Mouse (Mus musculus): ENCODE measurements at regions not wholly inside any gene's neighbourhood (a gene's known extent, or its start where the extent isn't known, plus 50 kb on each side); places are given as distances from the start of the nearest gene placed in this dataset.

DNA sequence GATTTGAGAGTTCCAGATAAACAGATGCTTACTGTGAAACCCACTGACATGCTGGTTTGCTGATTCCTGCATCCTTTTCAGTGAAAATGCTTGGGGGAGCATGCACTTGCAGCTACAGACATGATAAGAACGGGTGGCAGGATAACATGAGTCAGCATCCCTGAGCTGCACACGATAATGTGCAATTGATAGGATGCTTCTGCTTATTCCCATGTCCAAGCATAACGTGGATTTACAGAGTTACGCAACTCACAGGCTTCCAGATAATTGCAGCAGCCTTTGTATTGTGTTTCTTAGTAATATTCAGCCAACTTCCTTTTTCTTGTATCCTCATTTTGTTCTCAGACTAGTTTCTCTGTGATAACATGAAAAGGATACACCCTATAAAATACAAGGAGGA is 245.7 kb downstream of the Flrt2 start:
- no peak for DNase-seq (ENCODE audit: low spot score)
- intact Hi-C loops (cut with DNase I): no loop called here

GRCm38 (mm10) chr12:95940465-95941012 is 248.5 kb downstream of the Flrt2 start:
- no peak for DNase-seq (ENCODE audit: low spot score)
- intact Hi-C loops (cut with DNase I): no loop called here

- intact Hi-C loops (cut with DNase I): no loop called here
- no peak for DNase-seq (ENCODE audit: low spot score)
Observed at GRCm38 (mm10) chr12:95959786-95960504, 267.9 kb downstream of the Flrt2 start.

GRCm38 (mm10) chr12:95960505-95960871 is 268.5 kb downstream of the Flrt2 start:
- DNase-seq (ENCODE audit: low spot score): no peak
- intact Hi-C loops (cut with DNase I): no loop called here

- no peak for DNase-seq (ENCODE audit: low spot score)
- intact Hi-C loops (cut with DNase I): no loop called here
Observed at GRCm38 (mm10) chr12:95962817-95963216, 270.8 kb downstream of the Flrt2 start.

GRCm38 (mm10) chr12:95988669-95989288 is 296.8 kb downstream of the Flrt2 start:
- DNase-seq (ENCODE audit: low spot score): no peak
- intact Hi-C loops (cut with DNase I): no loop called here

GRCm38 (mm10) chr12:95994963-95995362 is 302.9 kb downstream of the Flrt2 start:
- DNase-seq (ENCODE audit: low spot score): no peak
- intact Hi-C loops (cut with DNase I): no loop called here

GRCm38 (mm10) chr12:96030180-96030579 is 338.2 kb downstream of the Flrt2 start:
- DNase-seq (ENCODE audit: low spot score): no peak
- intact Hi-C loops (cut with DNase I): no loop called here

GRCm38 (mm10) chr12:96075365-96075764 is 383.3 kb downstream of the Flrt2 start:
- intact Hi-C loops (cut with DNase I): no loop called here
- no peak for DNase-seq (ENCODE audit: low spot score)

DNA sequence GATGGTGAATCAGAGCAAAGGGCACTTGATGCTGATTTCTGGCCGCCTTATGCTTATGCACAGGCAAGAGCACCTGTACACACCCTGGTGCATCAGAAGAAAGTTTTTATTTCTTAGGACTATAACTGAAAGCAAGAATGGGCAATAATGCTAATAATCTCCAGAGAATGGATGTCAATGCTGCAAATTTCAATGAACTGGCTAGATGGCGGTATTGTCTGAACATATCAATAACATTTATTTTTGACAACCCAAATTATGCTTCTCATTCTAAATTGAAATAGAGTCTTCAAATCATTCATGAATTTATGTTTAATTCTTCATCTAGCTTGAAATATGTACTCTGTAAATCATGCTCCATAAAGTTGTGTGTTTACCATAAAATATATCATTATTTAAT is 399.0 kb downstream of the Flrt2 start:
- intact Hi-C loops (cut with DNase I): loop anchor here (5.0 kb wide), 1 partner anchor 221 kb away; no protein-coding TSS in a partner anchor
- DNase-seq (ENCODE audit: low spot score): no peak

DNA sequence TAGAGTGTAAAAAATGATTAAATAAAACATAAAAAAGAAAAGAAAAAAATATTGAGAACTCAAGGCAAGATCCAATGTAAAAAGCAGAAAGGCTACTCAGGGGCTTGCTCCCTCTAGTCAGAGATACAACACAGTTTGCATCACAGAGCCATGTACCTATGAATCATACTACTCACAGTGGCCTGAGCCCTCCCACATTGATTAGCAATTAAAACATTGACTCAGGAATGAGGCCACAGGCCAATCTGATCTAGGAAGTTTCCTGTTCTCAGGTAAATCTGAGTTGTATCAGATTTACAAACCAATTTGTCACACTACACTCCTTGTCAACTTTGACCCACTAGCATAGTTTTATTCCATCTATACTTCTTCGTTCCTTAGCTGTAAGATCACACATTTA is 414.2 kb downstream of the Flrt2 start:
- DNase-seq (ENCODE audit: low spot score): no peak
- intact Hi-C loops (cut with DNase I): no loop called here

DNA sequence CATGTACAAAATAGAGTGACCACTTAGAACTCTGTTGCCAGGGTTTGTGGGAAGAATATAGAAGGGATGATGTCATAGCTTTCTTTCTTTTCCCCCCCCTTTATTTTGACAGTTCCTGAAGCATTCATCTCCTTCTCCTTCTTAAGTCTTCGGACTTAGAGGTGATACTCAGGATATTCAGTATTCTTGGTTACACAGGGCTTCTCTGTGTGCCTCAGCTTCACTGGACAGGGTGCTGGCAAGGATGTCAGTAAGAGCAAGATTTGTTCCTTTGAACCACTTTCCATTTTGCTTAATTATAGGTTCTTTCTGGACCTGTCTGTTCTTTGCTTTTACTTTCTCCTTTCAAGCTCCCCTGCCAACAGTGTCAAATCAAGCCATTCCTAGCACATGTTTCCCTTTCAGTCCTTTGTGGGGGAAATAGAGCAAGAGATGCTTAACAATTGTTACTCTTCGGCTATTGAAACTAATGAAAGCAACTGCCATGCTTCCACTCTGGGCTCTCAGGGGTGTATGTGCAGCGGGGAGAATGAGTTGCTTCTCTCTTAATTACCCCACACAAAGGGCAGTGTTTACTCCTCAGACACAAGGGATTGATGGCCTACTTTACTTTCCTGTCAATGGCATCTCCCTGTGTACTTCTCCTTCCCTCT is 422.8 kb downstream of the Flrt2 start:
- intact Hi-C loops (cut with DNase I): no loop called here
- DNase-seq (ENCODE audit: low spot score): no peak

DNA sequence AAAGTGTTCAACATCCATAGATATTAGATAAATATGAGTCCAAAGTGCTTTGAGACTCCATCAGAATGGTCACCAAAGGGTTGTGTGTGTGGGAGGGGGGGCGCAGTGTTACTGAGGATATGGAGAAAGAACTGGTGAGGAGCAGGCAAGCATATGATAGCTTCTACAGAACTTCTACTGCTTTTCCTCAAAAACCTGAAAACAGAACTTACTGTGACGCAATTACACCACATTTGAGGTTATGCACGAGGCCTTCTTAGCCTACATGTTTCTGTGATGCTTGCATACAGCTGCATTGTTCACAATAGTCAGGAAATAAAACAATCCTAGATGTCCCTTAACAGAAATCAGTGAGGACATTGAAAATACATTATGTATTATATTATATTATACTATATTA is 425.5 kb downstream of the Flrt2 start:
- intact Hi-C loops (cut with DNase I): no loop called here
- DNase-seq (ENCODE audit: low spot score): no peak

GRCm38 (mm10) chr12:96124156-96124931 is 432.3 kb downstream of the Flrt2 start:
- no peak for DNase-seq (ENCODE audit: low spot score)
- intact Hi-C loops (cut with DNase I): no loop called here

- DNase-seq (ENCODE audit: low spot score): no peak
- intact Hi-C loops (cut with DNase I): no loop called here
Observed at GRCm38 (mm10) chr12:96129870-96130454, 437.9 kb downstream of the Flrt2 start.

GRCm38 (mm10) chr12:96130796-96131512 is 438.9 kb downstream of the Flrt2 start:
- DNase-seq (ENCODE audit: low spot score): no peak
- intact Hi-C loops (cut with DNase I): no loop called here

DNA sequence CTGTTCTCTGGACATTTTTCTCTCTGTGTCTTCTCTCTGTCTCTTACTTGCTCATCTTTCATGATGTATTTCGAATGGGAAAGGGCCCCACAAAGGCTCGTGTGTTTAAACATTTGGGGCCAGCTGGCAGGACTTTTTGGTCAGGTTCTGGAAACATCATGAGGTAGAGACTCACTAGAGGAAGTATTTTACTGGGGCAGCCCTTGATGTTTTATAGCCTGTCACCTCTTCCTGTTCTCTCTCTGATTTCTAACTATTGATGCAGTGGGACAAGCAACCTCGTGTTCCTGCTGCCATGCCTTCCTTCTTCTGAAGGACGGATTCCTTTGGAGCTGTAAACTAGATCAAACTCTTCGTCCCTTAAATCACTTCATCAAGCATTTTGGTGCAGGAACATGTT is 442.1 kb downstream of the Flrt2 start:
- intact Hi-C loops (cut with DNase I): no loop called here
- no peak for DNase-seq (ENCODE audit: low spot score)

- no peak for DNase-seq (ENCODE audit: low spot score)
- intact Hi-C loops (cut with DNase I): no loop called here
Observed at GRCm38 (mm10) chr12:96141748-96142147, 449.7 kb downstream of the Flrt2 start.

DNA sequence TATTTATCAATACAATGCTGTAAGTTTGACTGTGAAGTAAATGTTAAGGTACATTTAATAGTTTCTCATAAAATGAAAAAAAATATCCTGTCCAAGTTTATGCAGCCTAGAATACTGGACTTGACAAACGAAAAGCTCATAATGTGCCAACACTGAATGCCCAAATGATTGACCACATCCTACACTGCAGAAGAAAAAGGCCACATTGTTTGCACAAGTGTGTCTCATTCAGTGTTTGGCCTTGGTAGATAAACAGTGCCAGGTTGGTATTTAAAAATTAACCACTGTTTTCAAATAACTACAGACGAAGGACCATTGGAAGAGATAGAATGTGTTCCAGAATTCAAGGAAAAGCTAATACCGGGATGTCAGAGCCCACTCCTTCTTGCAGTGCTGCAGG is 462.1 kb downstream of the Flrt2 start:
- DNase-seq (ENCODE audit: low spot score): no peak
- intact Hi-C loops (cut with DNase I): no loop called here
